Mouse (Mus musculus) forebrain, embryonic 14.5 days (tissue): ENCODE results near the gene Wnk4. TPM values are rescaled to one million over a fixed set of nuclear protein-coding genes. Genes with fewer than 3 reads are reported as not detected.

Source experiments
- ATAC-seq: fragments of 200-750 bp; cut with Nextera tagmentation; 2 replicates; pipeline ENCODE4 v1.8.0; 2017; ENCODE audit warnings: mild to moderate bottlenecking, moderate library complexity
- DNase-seq: peaks from one replicate; pipeline ENCODE4 v3.0.0-alpha.2; 2015; ENCODE audit warnings: low spot score
- H3K27ac ChIP-seq: fragments of 300-500 bp; sonication (generic); 2 replicates; pipeline ENCODE4 v1.5.1; 2014; ENCODE audit warnings: low read depth, mild to moderate bottlenecking, control low read depth, low read length, moderate library complexity
- H3K27me3 ChIP-seq: fragments of 300-500 bp; sonication (generic); replicated peaks from 2 replicates; pipeline ENCODE4 v1.6.1; 2014; ENCODE audit warnings: low read length, control low read depth, mixed read lengths; ENCODE audit not compliant: control insufficient read depth, insufficient read depth
- H3K36me3 ChIP-seq: fragments of 300-500 bp; sonication (generic); 2 replicates; pipeline ENCODE4 v1.6.1; 2014; ENCODE audit warnings: low read length, control low read depth; ENCODE audit not compliant: control insufficient read depth, insufficient read depth
- H3K4me1 ChIP-seq: fragments of 300-500 bp; sonication (generic); 2 replicates; pipeline ENCODE4 v1.6.1; 2014; ENCODE audit warnings: antibody characterized with exemption, low read length, control low read depth; ENCODE audit not compliant: control insufficient read depth, insufficient read depth
- H3K4me2 ChIP-seq: fragments of 300-500 bp; sonication (generic); 2 replicates; pipeline ENCODE4 v1.6.1; 2014; ENCODE audit warnings: mild to moderate bottlenecking, control low read depth, low read length
- H3K4me3 ChIP-seq: fragments of 300-500 bp; sonication (generic); 2 replicates; pipeline ENCODE4 v1.5.1; 2014; ENCODE audit warnings: low read depth, low read length, control low read depth
- H3K9ac ChIP-seq: fragments of 300-500 bp; sonication (generic); 2 replicates; pipeline ENCODE4 v1.6.1; 2014; ENCODE audit warnings: mild to moderate bottlenecking, low read length, control low read depth, moderate library complexity
- H3K9me3 ChIP-seq: fragments of 300-500 bp; sonication (generic); replicated peaks from 2 replicates; pipeline ENCODE4 v1.6.1; 2016; ENCODE audit warnings: low read length, control low read depth, mixed read lengths; ENCODE audit not compliant: control insufficient read depth
- WGBS: fragments of 180-500 bp; shearing (Covaris S2); extraction: QIAGEN DNeasy Blood & Tissue Kit; methylation state at CpG from one replicate; pipeline ENCODE4 v1.1.7; 2014; 5-methylcytosine and 5-hydroxymethylcytosine counted together
- polyA plus RNA-seq: library from polyadenylated mRNA; unstranded; fragments of >200 nt; fragmentation: Nextera tagmentation; extraction: Ambion mirVana; gene quantifications from 2 replicates; pipeline ENCODE4 v1.2.1, GENCODE M21; 2014

Gene Wnk4
- polyA plus RNA-seq, 1 experiment from 2014 or later: 3.4 TPM

GRCm38 (mm10) chr11:101295191-101295590, 34.8 kb downstream of the Wnk4 start:
- Histone ChIP-seq H3K36me3 (peaks cover 82% of the 10 kb centered on the region), H3K4me3 (no peak overlapping the region), H3K9ac (no peak overlapping the region), H3K4me2 (no peak overlapping the region), H3K27me3 (no peaks in the 10 kb centered on the region), H3K4me1 (no peaks in the 10 kb centered on the region), H3K27ac (no peak overlapping the region), H3K9me3 (no peaks in the 10 kb centered on the region)
- DNase-seq: no peak
- no peak for ATAC-seq
- 95% methylated on average over 8 of the region's 8 CpGs for WGBS

DNA sequence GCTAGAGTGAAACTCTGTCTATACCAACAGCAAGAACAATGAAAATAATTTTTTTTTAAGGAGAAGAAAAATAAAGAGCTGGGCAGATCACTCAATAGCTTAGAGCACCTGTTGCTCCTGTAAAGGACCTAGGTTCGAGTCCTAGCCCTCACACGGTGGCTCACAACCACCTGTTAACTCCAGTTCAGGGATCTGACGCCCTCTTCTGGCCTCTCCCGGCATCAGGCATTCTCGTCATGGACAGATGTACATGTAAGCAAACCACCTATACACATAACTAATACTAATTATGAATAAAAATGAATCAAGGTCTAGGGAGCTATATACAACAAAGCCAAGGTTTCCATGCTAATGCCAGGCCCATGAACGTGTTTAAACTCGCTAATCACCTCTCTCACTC, 40.5 kb downstream of the Wnk4 start:
- ATAC-seq (no peak), DNase-seq (no peak)
- 68% methylated on average over 7 of the region's 7 CpGs for WGBS
- peak overlapping the region; percentile 87 for H3K4me3 ChIP-seq
- no peak overlapping the region for H3K27ac ChIP-seq
- no peaks in the 10 kb centered on the region for H3K27me3 ChIP-seq
- H3K4me2 ChIP-seq: peak overlapping the region; percentile 99
- H3K4me1 ChIP-seq: peaks cover 10% of the 10 kb centered on the region
- peaks cover 33% of the 10 kb centered on the region for H3K36me3 ChIP-seq
- no peak overlapping the region for H3K9ac ChIP-seq
- H3K9me3 ChIP-seq: no peaks in the 10 kb centered on the region

DNA sequence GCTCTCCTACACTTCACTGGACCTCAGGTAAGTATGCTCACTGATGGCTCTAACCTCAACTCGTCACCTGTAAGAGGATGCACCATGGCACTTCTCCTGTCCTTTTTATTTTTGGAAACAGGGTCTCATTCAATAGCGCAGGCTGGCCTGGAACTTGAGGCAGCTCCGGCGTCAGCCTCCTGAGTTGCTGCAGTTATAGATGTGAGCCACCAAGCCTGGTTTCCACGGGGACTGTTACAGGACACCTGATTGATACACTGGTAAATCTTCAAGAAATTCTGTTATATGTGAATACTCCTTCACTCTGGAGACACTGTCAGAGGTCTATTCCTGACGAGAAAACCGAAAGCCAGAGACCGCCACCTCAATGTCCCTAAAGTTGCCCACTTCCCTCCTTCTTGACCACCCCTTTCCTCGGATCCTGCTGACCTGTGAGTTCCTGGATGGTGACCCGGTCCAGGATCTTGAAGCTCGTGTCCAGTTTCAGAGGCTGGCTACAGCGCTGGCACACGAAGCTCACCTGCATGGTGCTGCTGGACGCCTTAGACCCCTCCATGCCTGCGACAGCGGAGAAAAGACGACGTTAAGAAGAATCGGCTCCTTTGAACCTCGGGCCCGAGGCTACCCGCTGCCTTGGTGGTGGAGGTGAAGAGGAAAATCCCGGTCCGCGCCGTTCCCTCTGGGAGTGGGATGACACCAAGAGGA, 41.1 kb downstream of the Wnk4 start:
- H3K27ac ChIP-seq: no peak overlapping the region
- peak overlapping the region; percentile 99 for H3K4me2 ChIP-seq
- DNase-seq (no peak), ATAC-seq (peak; percentile 52; the same call in 1 of the 2 replicates)
- peaks cover 28% of the 10 kb centered on the region for H3K36me3 ChIP-seq
- peak overlapping the region; percentile 87 for H3K4me3 ChIP-seq
- H3K9me3 ChIP-seq: no peaks in the 10 kb centered on the region
- WGBS: 15% methylated on average over 26 of the region's 26 CpGs
- no peaks in the 10 kb centered on the region for H3K27me3 ChIP-seq
- peaks cover 10% of the 10 kb centered on the region for H3K4me1 ChIP-seq
- H3K9ac ChIP-seq: peak overlapping the region; percentile 88

DNA sequence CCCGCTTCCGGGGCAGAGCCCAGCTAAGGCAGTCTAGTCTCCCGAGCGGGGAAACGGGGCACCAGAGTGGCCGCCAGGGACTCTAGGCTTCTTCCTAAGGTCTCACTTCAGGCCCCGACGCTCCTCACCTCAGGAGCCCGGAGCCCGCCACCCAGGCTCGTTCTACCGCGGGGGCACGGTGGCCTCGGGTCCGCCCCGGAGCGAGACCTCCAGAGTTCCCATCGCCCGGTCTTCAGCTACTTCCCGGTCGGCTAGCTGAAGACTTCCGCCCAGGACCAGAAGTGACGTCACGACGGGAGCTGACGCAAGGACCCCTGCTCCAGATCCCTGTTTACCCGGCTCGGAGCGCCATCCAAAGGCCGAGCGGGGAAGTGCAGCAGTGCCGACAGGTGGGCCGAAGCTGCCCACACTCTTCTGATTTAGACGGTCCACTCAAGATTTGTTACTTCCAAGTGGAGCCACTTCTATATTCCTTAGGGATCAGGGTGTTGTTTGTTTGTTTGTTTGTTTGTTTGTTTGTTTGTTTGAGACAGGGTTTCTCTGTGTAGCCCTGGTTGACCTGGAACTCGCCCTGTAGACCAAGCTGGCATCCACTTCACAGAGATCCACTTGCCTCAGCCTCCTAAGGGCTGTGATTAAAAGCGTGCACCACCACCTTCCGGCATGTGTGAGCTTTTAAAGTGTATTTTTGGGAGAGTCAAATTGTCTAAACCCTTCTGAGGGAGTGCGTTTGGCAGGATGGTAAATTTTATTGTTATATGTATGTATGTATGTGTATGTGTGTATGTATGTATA, 41.8 kb downstream of the Wnk4 start, which contains the start of gene Becn1:
Gene Becn1 (minus strand): TSS at position 283 of the 795 bp plus-strand sequence.
- peak within 1 kb of the TSS; percentile 99 for H3K4me2 ChIP-seq
- ATAC-seq (peak; percentile 97), DNase-seq (peak; percentile 97)
- peak within 1 kb of the TSS; percentile 88 for H3K9ac ChIP-seq
- WGBS: 8% methylated on average over 39 of the region's 39 CpGs
- no peak within 1 kb of the TSS for H3K27ac ChIP-seq
- H3K4me1 ChIP-seq: peaks cover 10% of the 10 kb centered on the region
- no peaks in the 10 kb centered on the region for H3K9me3 ChIP-seq
- no peaks in the 10 kb centered on the region for H3K27me3 ChIP-seq
- H3K4me3 ChIP-seq: peak within 1 kb of the TSS; percentile 87
- H3K36me3 ChIP-seq: peaks cover 24% of the 10 kb centered on the region

GRCm38 (mm10) chr11:101307744-101308143, 47.4 kb downstream of the Wnk4 start:
- H3K27me3 ChIP-seq: no peaks in the 10 kb centered on the region
- H3K4me2 ChIP-seq: no peak overlapping the region
- ATAC-seq (no peak), DNase-seq (no peak)
- H3K36me3 ChIP-seq: no peaks in the 10 kb centered on the region
- no peaks in the 10 kb centered on the region for H3K4me1 ChIP-seq
- H3K4me3 ChIP-seq: no peak overlapping the region
- H3K27ac ChIP-seq: no peak overlapping the region
- 38% methylated on average over 5 of the region's 5 CpGs for WGBS
- no peak overlapping the region for H3K9ac ChIP-seq
- H3K9me3 ChIP-seq: no peaks in the 10 kb centered on the region

- Histone ChIP-seq H3K27me3 (no peaks in the 10 kb centered on the region), H3K9ac (no peak overlapping the region), H3K9me3 (no peaks in the 10 kb centered on the region), H3K4me3 (no peak overlapping the region), H3K4me1 (no peaks in the 10 kb centered on the region), H3K27ac (no peak overlapping the region), H3K36me3 (no peaks in the 10 kb centered on the region), H3K4me2 (no peak overlapping the region)
- 87% methylated on average over 3 of the region's 3 CpGs for WGBS
- no peak for ATAC-seq
- no peak for DNase-seq
These were observed 50.7 kb downstream of the Wnk4 start for GRCm38 (mm10) chr11:101311083-101311482.

GRCm38 (mm10) chr11:101312150-101312549, 51.8 kb downstream of the Wnk4 start:
- Histone ChIP-seq H3K4me3 (no peak overlapping the region), H3K36me3 (no peaks in the 10 kb centered on the region), H3K4me2 (no peak overlapping the region), H3K9ac (no peak overlapping the region), H3K9me3 (no peaks in the 10 kb centered on the region), H3K27me3 (no peaks in the 10 kb centered on the region), H3K4me1 (peaks cover 4% of the 10 kb centered on the region; the same call in 1 of the 2 replicates), H3K27ac (no peak overlapping the region)
- DNase-seq: no peak
- ATAC-seq: no peak
- 78% methylated on average over 3 of the region's 3 CpGs for WGBS

- Histone ChIP-seq H3K27ac (no peak overlapping the region), H3K4me1 (peaks cover 9% of the 10 kb centered on the region; the same call in 1 of the 2 replicates), H3K9ac (no peak overlapping the region), H3K9me3 (no peaks in the 10 kb centered on the region), H3K27me3 (no peaks in the 10 kb centered on the region), H3K4me3 (no peak overlapping the region), H3K36me3 (peaks cover 15% of the 10 kb centered on the region), H3K4me2 (no peak overlapping the region)
- 91% methylated on average over 1 of the region's 1 CpGs for WGBS
- ATAC-seq (no peak), DNase-seq (no peak)
These were observed 54.2 kb downstream of the Wnk4 start for GRCm38 (mm10) chr11:101314567-101314966.
